Mouse (Mus musculus) adipocyte (in vitro differentiated cells): ENCODE results near the gene Alg1.
"Not testable (repeated sequence)": the region's sequence is repeated elsewhere in the genome, so short reads cannot be mapped to it uniquely, and the experiment has no call there.

ENCODE experiments used
- DNase-seq: peaks from one replicate; pipeline ENCODE4 v3.0.0-alpha.2; 2016; ENCODE audit warnings: low spot score

The Alg1 gene

DNA sequence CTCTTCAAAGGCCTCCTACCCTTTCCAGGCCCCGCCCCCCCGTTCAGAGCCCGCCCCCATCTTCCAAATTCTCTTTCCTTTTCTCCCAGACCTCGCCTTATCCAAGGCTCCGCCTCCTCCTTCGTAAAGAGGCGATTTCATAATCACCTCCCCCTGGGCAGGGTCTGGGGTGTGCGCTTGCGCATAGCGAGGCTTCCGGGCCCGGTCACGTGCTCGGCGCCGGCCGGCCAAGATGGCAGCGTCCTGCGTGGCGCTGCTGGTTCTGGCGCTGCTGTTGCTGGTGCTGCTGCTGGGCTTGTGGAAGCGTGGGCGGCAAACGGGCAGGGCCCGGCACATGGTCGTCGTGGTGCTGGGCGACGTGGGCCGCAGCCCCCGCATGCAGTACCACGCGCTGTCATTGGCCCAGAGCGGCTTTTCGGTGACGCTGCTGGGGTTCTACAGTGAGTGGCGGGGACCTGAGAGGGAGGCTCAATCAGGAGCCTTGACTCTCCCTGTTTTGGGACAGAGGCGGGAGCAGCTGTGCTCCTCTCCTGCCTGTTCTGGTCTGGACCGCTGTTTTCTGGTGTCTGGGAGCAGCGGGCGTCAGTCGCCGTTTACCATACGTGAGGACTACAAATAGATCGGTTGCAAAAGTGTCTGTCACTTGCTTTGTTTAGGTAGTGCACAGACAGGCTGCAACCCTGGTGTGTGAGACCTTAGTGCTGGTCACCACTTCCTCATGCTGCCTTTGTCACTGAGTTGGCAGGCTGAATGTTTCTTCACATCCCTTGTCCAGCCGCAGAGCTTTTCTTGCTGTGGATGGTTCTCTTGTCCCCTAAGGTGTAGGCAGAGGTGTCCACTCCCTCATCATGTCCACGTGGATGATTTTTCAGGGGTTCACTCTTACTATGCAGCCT is at the start of gene Alg1:
Alg1 (plus strand) TSS at position 204 of the 896 bp plus-strand sequence.
- DNase-seq: peak; percentile 99

DNA sequence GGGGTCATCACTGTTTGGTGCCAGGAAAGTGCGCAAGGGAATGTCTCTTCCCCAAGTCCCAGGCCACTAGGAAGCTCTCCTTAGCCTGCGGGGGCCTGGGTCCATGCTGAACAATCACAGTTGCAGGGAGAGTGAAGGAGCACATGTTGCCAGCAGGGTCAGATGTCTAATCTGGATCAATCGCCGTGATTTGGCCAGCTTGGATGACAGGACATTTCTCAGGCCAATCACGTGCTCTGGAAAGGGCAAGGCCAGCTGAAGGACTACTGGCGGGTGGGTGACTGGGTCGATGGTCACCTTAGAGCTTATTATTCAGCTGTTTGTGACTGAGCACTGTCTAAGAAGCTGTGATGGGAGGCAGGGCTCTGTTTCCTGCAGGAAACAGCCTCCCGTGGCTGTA is 49.3 kb upstream of the Alg1 start:
- no peak for DNase-seq

DNA sequence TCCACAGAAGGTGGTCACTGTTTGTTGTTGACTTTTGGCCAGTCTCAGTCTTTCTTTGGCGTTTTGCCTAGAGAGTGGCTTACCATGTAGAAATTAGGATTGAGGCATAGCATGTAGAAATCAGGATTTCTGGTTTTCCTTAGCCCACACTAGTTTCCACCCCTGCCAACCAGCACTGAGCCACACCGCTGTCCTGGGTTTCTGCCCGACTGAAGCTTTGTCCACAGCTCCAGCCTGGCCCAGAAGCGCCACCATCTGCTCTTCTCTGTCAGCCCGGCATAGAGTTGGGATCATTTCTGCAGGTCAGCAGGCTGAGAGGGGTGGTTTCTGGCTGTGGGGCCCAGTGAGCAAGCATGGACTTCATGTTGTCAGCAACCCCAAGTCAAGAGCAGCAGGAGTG is 48.5 kb upstream of the Alg1 start:
- DNase-seq: peak; percentile 30

- no peak for DNase-seq
Measured at GRCm38 (mm10) chr16:5185691-5186090, 47.7 kb upstream of the Alg1 start.

DNA sequence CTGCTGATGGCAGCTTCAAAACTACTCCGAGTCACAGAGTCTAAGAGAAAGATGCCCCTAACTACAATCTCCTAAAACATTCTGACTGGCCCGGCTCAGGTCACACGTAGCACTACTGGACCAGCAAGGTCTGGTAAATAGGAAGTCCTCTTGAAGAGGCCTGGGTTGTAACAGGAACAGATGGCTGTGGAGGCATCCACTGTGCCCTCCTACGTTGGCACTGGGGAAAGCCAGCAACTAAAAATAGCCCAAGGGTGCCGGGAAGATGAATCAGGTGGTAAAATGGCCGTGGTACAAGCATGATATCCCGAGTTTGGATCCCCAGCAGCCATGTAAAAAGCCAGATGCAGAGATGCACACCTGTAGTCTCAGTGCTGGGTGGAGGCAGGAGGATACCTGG is 47.2 kb upstream of the Alg1 start:
- no peak for DNase-seq

DNA sequence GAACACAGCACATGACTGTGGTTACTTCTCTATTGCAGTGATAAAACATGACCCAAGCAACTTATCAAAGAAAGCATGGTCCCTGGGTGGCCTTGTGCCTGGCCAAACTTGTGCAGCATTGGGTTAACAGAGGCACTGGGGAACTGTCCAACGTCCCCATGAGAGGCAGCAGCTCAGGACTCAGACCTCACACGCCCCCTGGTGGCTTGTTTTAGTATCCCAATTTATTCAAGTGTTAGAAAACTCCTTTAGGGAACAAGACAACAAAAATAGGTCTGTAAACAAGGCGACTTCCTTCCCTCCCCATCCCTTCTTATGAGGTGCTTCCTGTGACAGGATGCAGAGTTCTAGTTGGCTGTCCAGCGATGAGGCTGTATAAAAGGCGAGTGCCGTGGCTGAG is 38.3 kb upstream of the Alg1 start:
- peak; percentile 78 for DNase-seq

- peak; percentile 82 for DNase-seq
Measured at GRCm38 (mm10) chr16:5202681-5203080, 30.7 kb upstream of the Alg1 start.

DNA sequence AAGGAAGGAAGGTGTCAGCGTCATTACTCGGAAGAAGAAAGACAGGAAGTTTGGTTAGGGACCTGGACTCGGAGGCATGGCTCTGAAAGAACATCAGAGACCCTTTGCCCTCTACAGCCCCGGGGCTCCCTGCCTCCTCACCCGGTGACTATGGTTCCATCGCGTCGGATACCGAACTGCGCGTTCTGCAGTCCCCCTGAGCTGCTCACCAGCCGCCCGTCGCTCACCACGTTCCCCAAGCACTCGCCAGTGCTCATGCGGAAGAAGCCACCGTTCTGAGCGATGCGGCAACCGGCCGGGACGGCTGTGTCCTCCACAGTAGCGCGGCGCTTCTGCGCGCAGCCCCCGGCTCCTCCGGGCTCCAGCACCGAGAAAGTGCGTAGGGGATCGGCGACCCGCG is 30.2 kb upstream of the Alg1 start:
- DNase-seq: no peak

DNA sequence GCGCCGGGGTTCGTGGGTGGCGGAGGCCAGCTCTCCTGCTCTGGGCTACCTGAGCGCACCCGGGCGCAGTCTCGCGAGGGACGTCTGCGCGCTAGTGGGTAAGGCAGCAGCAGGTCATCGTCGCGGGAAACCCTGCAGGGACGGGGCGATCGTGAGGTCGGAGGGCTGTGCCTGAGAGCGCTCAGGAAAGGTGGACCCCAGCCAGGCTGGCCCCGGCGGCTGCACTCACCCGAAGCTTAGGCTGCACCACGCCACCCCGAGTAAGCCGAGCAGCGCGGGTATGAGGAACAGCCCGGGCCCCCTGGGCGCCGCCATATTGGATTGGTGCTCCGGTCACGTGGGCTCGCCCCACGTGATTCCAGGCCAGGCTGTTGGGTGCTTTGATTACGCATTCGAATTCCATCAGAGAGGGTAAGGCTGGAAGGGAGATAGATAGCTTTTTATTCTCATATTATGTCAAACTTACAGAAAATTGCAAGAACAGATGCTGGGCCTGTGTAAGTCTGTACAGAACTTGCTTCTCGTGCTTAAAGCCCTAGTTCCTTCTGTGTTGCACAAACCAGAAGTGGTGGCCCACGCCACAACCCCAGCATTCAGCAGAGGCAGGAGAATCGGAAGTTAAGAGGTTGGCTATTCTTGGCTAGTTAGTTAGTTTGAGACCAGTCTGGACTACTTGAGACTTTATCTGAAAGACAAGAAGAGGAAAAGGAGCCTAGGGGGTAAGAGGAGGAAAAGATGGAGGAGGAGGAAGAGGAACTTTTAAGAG is 29.6 kb upstream of the Alg1 start, which contains the start of gene Nagpa:
Nagpa (minus strand) TSS at position 345 of the 766 bp plus-strand sequence.
- peak; percentile 89 for DNase-seq

GRCm38 (mm10) chr16:5205431-5205970 is 27.9 kb upstream of the Alg1 start:
- DNase-seq: no peak

- DNase-seq: peak; percentile 68
Measured at GRCm38 (mm10) chr16:5206051-5206450, 27.4 kb upstream of the Alg1 start.

- no peak for DNase-seq
Measured at GRCm38 (mm10) chr16:5210365-5210764, 23.1 kb upstream of the Alg1 start.

DNA sequence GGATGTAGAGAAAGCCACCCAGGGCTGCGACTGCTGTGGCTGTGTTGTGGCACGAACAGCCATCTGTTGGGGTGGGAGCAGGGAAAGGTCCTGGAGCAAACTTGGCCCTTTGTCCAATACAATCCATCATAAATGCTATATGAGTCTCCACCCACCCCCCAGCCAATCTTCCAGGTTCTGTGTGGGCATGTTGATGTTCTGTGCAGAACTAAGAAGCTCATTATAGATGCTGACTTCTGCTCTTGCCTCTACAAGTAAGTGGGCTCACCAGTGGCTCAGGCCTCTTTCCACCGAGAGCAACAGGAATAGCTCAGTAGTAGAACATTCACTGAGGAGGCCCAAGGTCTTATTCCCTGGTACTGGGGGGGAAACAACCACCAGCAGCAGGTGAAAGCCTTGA is 21.3 kb upstream of the Alg1 start:
- no peak for DNase-seq

GRCm38 (mm10) chr16:5214126-5214525 is 19.3 kb upstream of the Alg1 start:
- DNase-seq: no peak

GRCm38 (mm10) chr16:5216686-5217085 is 16.7 kb upstream of the Alg1 start:
- DNase-seq: no peak

GRCm38 (mm10) chr16:5217341-5218133 is 15.9 kb upstream of the Alg1 start:
- DNase-seq: peak; percentile 65

- DNase-seq: no peak
Measured at GRCm38 (mm10) chr16:5221403-5221802, 12.0 kb upstream of the Alg1 start.

DNA sequence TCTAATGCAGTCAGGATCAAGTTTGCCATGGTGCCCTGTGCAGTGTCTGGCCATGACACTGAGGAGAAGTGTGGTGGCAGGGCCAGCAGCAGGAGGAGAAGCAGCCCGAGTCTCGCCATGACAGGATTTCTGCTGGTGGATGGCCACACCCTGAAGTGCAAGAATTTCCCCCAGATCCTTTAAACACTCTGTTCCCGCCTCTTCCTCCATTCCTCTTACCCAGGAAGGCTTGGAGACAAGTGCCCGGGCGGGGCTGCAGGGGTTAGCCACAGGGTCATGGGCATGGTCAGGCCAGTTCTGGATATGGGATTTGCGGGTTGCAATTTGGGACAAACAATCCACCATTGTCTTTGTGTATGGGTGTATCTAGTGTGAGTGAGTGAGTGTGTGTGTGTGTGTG is 11.3 kb upstream of the Alg1 start, which contains the start of gene AU021092:
AU021092 (minus strand) TSS at position 160 of the 400 bp plus-strand sequence.
- no peak for DNase-seq

DNA sequence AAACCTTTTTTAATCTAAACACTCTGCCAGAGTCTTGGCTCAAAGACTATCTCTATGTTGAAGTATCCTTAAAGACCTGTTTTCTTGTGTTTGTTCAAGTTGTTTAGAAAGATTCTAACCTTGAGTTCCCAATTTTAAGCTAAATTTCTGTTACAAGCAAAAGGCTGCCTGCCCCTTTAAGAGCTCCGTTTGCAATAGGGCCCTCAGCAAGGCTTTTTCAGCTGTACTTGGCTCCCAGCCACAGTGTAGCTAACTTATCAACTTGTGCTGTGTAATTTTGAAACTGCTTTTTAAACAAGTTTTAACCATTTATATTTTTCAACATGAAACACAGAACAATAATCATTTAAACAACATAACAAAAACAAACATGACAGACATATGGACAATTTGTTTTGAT is 6.9 kb upstream of the Alg1 start:
- DNase-seq: not testable (repeated sequence)

GRCm38 (mm10) chr16:5227501-5227900 is 5.9 kb upstream of the Alg1 start:
- DNase-seq: not testable (repeated sequence)

DNA sequence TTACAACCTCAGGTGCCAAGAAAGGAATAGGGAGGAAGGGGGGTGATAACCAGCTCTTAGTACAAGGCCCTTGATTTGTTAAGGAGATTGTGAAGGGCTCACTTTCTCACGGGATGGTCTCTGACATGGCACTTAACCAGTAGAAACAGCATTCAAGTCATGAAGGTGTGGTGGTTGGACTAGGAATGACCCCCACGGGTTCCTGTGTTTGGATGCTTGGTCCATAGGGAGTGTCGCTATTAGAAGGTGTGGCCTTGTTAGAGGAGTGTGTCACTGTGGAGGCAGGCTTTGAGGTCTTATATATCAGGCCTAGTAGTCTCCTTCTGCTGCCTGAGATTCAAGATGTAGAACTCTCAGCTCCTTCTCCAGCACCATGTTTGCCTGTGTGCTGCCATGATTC is 5.3 kb upstream of the Alg1 start:
- DNase-seq: not testable (repeated sequence)

- DNase-seq: no peak
Measured at GRCm38 (mm10) chr16:5232982-5233381, 439 bp upstream of the Alg1 start.
